Mouse (Mus musculus): ENCODE data around the gene Olfr523. TPM values are rescaled to one million over a fixed set of nuclear protein-coding genes. Genes with fewer than 3 reads are reported as not detected.

The Olfr523 gene
- total RNA-seq (2012; rRNA removed) (not detected in 2 replicates), total RNA-seq (2014; rRNA removed) (not detected in 2 replicates), polyA plus RNA-seq (2012; ENCODE audit: insufficient read length, low read depth) (not detected in 2 replicates)

- no peaks in the 10 kb centered on the region for H3K4me1 ChIP-seq (ENCODE audit: control insufficient read depth in 1 of 2, insufficient read depth in 2 of 2)
- dilution Hi-C loops (cut with MboI; ENCODE audit: extremely low pct_ligation_motif_present, extremely low pct_unique_long_range_greater_than_20kb, low sequenced_read_pairs) = no loop called here
- H3K9ac ChIP-seq (ENCODE audit: insufficient read depth, low read depth) = no peak within 1 kb of the TSS
- TF ChIP-seq MYC (IDR thresholded peaks at IDR 0.05; ENCODE audit: low read depth, low read length) (no peak), IRF4 (IDR thresholded peaks at IDR 0.05; ENCODE audit: low read depth, low read length) (no peak), NELFE (IDR thresholded peaks at IDR 0.05; ENCODE audit: low read depth, low read length) (no peak), KAT2A (IDR thresholded peaks at IDR 0.05; ENCODE audit: insufficient replicate concordance, low read length) (no peak), BHLHE40 (IDR thresholded peaks at IDR 0.05; ENCODE audit: low read depth, low read length) (no peak), E2F4 (IDR thresholded peaks at IDR 0.05; ENCODE audit: insufficient replicate concordance, low read depth, low read length) (no peak), USF1 (IDR thresholded peaks at IDR 0.05; ENCODE audit: low read depth, low read length) (no peak), PAX5 (IDR thresholded peaks at IDR 0.05; ENCODE audit: low read length) (no peak), GABPA (IDR thresholded peaks at IDR 0.05; ENCODE audit: insufficient replicate concordance, low read depth, low read length) (no peak), ETS1 (conservative IDR thresholded peaks at IDR 0.05; ENCODE audit: low read depth, low read length) (no peak), MAZ (IDR thresholded peaks at IDR 0.05; ENCODE audit: low read depth, low read length) (no peak), MEF2A (IDR thresholded peaks at IDR 0.05; ENCODE audit: borderline replicate concordance, low read depth, low read length) (no peak), MXI1 (IDR thresholded peaks at IDR 0.05; ENCODE audit: low read depth, low read length) (no peak), SMC3 (IDR thresholded peaks at IDR 0.05; ENCODE audit: low read depth, low read length) (no peak), TBP (conservative IDR thresholded peaks at IDR 0.05; ENCODE audit: low read depth, low read length) (no peak), TCF12 (IDR thresholded peaks at IDR 0.05; ENCODE audit: low read depth, low read length) (no peak)
- H3K9me3 ChIP-seq (replicated peaks; ENCODE audit: low read length) = peaks cover 8% of the 10 kb centered on the region
- H3K36me3 ChIP-seq (replicated peaks in 1 of 2; ENCODE audit: control insufficient read depth in 1 of 2, insufficient read depth in 1 of 2, low read length in 1 of 2) = no peaks in the 10 kb centered on the region
- no peak within 1 kb of the TSS for H3K4me2 ChIP-seq (ENCODE audit: insufficient read depth, low read depth, poor library complexity, severe bottlenecking)
- no peaks in the 10 kb centered on the region for H3K79me2 ChIP-seq (replicated peaks; ENCODE audit: control insufficient read depth, extremely low read depth, insufficient read depth, poor library complexity, severe bottlenecking)
- no peak within 1 kb of the TSS for H3K27ac ChIP-seq (ENCODE audit: insufficient read depth, low read depth)
- DNase-seq (ENCODE audit: extremely low read depth) = no peak
- no peak within 1 kb of the TSS for H3K4me3 ChIP-seq (replicated peaks in 1 of 3; ENCODE audit: low read depth in 2 of 3, low read length in 2 of 3, poor library complexity in 1 of 3)
- H3K27me3 ChIP-seq (replicated peaks) = peaks cover 79% of the 10 kb centered on the region
- in situ Hi-C loops (cut with MboI; ENCODE audit: low pct_ligation_motif_present, low pct_unique_long_range_greater_than_20kb, low sequenced_read_pairs) = no loop called here
These were observed at the start of gene Olfr523 for GRCm38 (mm10) chr7:140172936-140173335. Olfr523 (plus strand) TSS chr7:140173217.

DNA sequence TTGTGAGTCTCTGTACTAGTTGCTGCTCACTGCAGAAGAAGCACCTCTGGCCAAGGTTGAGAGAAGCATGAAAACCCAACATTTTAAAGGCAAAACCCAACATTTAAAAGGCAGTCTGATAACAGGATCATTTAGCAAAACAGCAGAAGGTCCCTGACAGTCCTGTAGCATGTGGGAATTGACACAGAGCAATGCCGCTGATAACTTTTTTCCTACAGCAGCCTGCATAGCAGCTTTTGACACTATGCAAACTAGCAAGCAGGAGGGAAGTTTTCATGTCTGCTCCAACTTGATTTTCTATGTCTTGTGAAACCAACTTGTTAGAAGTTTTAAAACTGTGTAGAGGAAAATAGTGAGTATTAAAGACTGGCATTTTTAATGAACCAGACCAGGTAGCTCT, 48.6 kb upstream of the Olfr523 start:
- in situ Hi-C loops (cut with MboI; ENCODE audit: low pct_ligation_motif_present, low pct_unique_long_range_greater_than_20kb, low sequenced_read_pairs) (no loop called here), dilution Hi-C loops (cut with MboI; ENCODE audit: extremely low pct_ligation_motif_present, extremely low pct_unique_long_range_greater_than_20kb, low sequenced_read_pairs) (no loop called here)
- H3K4me1 ChIP-seq (ENCODE audit: control insufficient read depth in 1 of 2, insufficient read depth in 2 of 2) = peaks cover 22 to 81% of the 10 kb centered on the region in 2 experiments
- H3K4me3 ChIP-seq (replicated peaks in 1 of 3; ENCODE audit: low read depth in 2 of 3, low read length in 2 of 3, poor library complexity in 1 of 3) = no peak overlapping the region
- peak overlapping the region; percentile 72 for H3K4me2 ChIP-seq (ENCODE audit: insufficient read depth, low read depth, poor library complexity, severe bottlenecking)
- peaks cover 3% of the 10 kb centered on the region for H3K79me2 ChIP-seq (replicated peaks; ENCODE audit: control insufficient read depth, extremely low read depth, insufficient read depth, poor library complexity, severe bottlenecking)
- peak overlapping the region; percentile 93 for H3K27ac ChIP-seq (ENCODE audit: insufficient read depth, low read depth)
- TF ChIP-seq MYC (IDR thresholded peaks at IDR 0.05; ENCODE audit: low read depth, low read length) = no peak
- peak; percentile 16; the same call in 1 of the 2 replicates for TF ChIP-seq EP300 (IDR thresholded peaks at IDR 0.05; ENCODE audit: low read length)
- peak; percentile 76; the same call in 1 of the 2 replicates for TF ChIP-seq MXI1 (IDR thresholded peaks at IDR 0.05; ENCODE audit: low read depth, low read length)
- TF ChIP-seq SIN3A (IDR thresholded peaks at IDR 0.05; ENCODE audit: low read length) = peak; percentile 78
- no peak for TF ChIP-seq JUND (conservative IDR thresholded peaks at IDR 0.05; ENCODE audit: low read depth, low read length)
- no peak for TF ChIP-seq POLR2AphosphoS2 (IDR thresholded peaks at IDR 0.05; ENCODE audit: low read depth, low read length)
- TF ChIP-seq ZC3H11A (IDR thresholded peaks at IDR 0.05; ENCODE audit: low read depth, low read length) = no peak
- peaks cover 4 to 13% of the 10 kb centered on the region in 2 experiments for H3K36me3 ChIP-seq (replicated peaks in 1 of 2; ENCODE audit: control insufficient read depth in 1 of 2, insufficient read depth in 1 of 2, low read length in 1 of 2)
- DNase-seq (ENCODE audit: extremely low read depth) = no peak
- H3K9me3 ChIP-seq (replicated peaks; ENCODE audit: low read length) = no peaks in the 10 kb centered on the region
- H3K9ac ChIP-seq (ENCODE audit: insufficient read depth, low read depth) = peak overlapping the region; percentile 46
- H3K27me3 ChIP-seq (replicated peaks) = no peaks in the 10 kb centered on the region

Data from CH12.LX (cell line).